Comparison of ENCODE assay signal across 12 mouse cellular contexts in the genomic region with DNA sequence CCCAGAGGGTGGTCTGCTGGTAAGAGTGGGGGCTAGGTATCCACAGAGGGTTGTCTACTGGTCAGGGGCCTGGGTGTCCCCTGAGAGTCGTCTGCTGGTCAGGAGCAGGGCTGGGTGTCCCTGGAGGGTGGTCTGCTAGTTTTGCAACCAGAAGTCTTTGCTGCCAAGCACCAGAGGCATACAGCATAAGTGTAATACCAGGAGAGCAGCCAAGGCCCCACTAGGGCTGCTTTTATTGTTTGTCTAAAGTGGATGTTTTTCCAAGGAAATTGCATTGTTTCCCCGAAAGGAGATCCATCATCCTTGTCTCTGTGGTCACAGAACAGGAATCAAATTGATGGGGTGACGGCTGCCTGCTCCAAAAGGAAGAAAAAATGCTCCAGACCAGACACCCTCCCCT.
"Had no signal": no experiment of that assay in that cellular context is flagged by ENCODE, and none has a peak within 500 bp of the region (broad histone marks: within the 10 kb centered on the region; RNA-seq: fewer than 3 reads in every experiment).

No protein-coding gene starts in this region.

- DNase-seq: kidney, adult 8-10 months; right cerebral cortex, postnatal 4 days; spleen, adult 18-20 months; thymus, adult 18-20 months; thymus, postnatal 14 days had no signal

- H3K4me3 ChIP-seq: intestine, embryonic 15.5 days; left cerebral cortex, adult 2 months; limb, embryonic 15.5 days; liver, embryonic 12.5 days; midbrain, embryonic 13.5 days; myocyte; neural tube, embryonic 15.5 days had no signal

- H3K36me3 ChIP-seq: intestine, embryonic 15.5 days; limb, embryonic 15.5 days; liver, embryonic 12.5 days; midbrain, embryonic 13.5 days; neural tube, embryonic 15.5 days had no signal

- H3K4me2 ChIP-seq: intestine, embryonic 15.5 days; limb, embryonic 15.5 days; liver, embryonic 12.5 days; midbrain, embryonic 13.5 days; neural tube, embryonic 15.5 days had no signal

- H3K9ac ChIP-seq: intestine, embryonic 15.5 days; limb, embryonic 15.5 days; liver, embryonic 12.5 days; midbrain, embryonic 13.5 days; neural tube, embryonic 15.5 days had no signal

- ATAC-seq: intestine, embryonic 15.5 days; liver, embryonic 12.5 days; midbrain, embryonic 13.5 days had no signal

- H3K27ac ChIP-seq: intestine, embryonic 15.5 days; left cerebral cortex, adult 2 months; limb, embryonic 15.5 days; liver, embryonic 12.5 days; midbrain, embryonic 13.5 days; neural tube, embryonic 15.5 days had no signal

- H3K27me3 ChIP-seq: intestine, embryonic 15.5 days; limb, embryonic 15.5 days; liver, embryonic 12.5 days; midbrain, embryonic 13.5 days; neural tube, embryonic 15.5 days had no signal

- H3K9me3 ChIP-seq: intestine, embryonic 15.5 days; limb, embryonic 15.5 days; liver, embryonic 12.5 days; midbrain, embryonic 13.5 days; neural tube, embryonic 15.5 days had no signal

- H3K4me1 ChIP-seq: intestine, embryonic 15.5 days; limb, embryonic 15.5 days; liver, embryonic 12.5 days; midbrain, embryonic 13.5 days; neural tube, embryonic 15.5 days had no signal
